Mouse (Mus musculus): ENCODE results near the gene Gm13539.

The Gm13539 gene

GRCm38 (mm10) chr2:25828344-25828947, 46.4 kb downstream of the Gm13539 start:
- no peak for DNase-seq (ENCODE audit: low spot score)

GRCm38 (mm10) chr2:25830786-25831185, 48.7 kb downstream of the Gm13539 start:
- no peak for DNase-seq (ENCODE audit: low spot score)

GRCm38 (mm10) chr2:25836291-25836690, 54.2 kb downstream of the Gm13539 start:
- peak; percentile 67 for DNase-seq (ENCODE audit: low spot score)

Measured in ovary, postnatal 36 days (tissue).